Mouse (Mus musculus): ENCODE measurements at regions not wholly inside any gene's neighbourhood (a gene's known extent, or its start where the extent isn't known, plus 50 kb on each side); places are given as distances from the start of the nearest gene placed in this dataset.
"Not testable (repeated sequence)": the region's sequence is repeated elsewhere in the genome, so short reads cannot be mapped to it uniquely, and the experiment has no call there.

GRCm38 (mm10) chr17:6489926-6490564 lies 60.1 kb downstream of the Dynlt1b start:
- not testable (repeated sequence) for H3K9me3 ChIP-seq (replicated peaks); H3K9ac ChIP-seq; H3K36me3 ChIP-seq; H3K4me3 ChIP-seq; H3K27ac ChIP-seq; H3K4me1 ChIP-seq
- WGBS (ENCODE audit: insufficient replicate concordance), result 2% methylated on average over 25 of the region's 52 CpGs
- Histone ChIP-seq H3K27me3 (replicated peaks) (peaks cover 21% of the 10 kb centered on the region), H3K4me2 (peak overlapping the region; percentile 37)
- peak; percentile 27 for ATAC-seq

DNA sequence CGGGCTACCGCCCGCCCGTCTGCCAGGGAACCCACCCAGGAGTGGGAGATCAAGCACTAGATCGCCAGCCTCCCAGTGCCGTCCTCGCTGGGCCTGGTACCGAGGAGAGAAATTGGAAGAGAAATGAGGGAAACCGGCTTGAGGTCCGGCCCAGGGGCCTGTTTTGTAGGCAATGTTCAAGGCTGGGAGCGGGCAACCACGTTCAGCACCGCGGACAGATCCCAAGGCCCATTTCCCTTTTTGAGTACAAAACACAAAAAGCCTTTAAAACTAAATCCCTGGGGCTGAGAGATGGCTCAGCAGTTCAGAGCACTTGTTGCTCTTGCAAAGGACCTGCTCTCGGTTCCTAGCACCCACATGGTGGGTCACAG lies 60.6 kb downstream of the Dynlt1b start:
- H3K4me3 ChIP-seq; H3K4me2 ChIP-seq; H3K9ac ChIP-seq; H3K36me3 ChIP-seq; H3K27ac ChIP-seq; H3K4me1 ChIP-seq; H3K9me3 ChIP-seq (replicated peaks): not testable (repeated sequence)
- 0 out of 2 replicates have a peak, but pooled peaks have one; percentile 7 for ATAC-seq
- no CpG with 5 or more reads among the region's 15 CpGs for whole genome bisulfite sequencing (ENCODE audit: insufficient replicate concordance)
- peaks cover 21% of the 10 kb centered on the region for H3K27me3 ChIP-seq (replicated peaks)

- not testable (repeated sequence) for H3K4me1 ChIP-seq; H3K9ac ChIP-seq; H3K27ac ChIP-seq; H3K4me3 ChIP-seq; ATAC-seq; H3K36me3 ChIP-seq; H3K9me3 ChIP-seq (replicated peaks)
- 22% methylated on average over 19 of the region's 19 CpGs for WGBS (ENCODE audit: insufficient replicate concordance)
- peaks cover 21% of the 10 kb centered on the region for H3K27me3 ChIP-seq (replicated peaks)
- peak overlapping the region; percentile 31 for H3K4me2 ChIP-seq
Observed at GRCm38 (mm10) chr17:6492501-6492900, 62.6 kb downstream of the Dynlt1b start.

DNA sequence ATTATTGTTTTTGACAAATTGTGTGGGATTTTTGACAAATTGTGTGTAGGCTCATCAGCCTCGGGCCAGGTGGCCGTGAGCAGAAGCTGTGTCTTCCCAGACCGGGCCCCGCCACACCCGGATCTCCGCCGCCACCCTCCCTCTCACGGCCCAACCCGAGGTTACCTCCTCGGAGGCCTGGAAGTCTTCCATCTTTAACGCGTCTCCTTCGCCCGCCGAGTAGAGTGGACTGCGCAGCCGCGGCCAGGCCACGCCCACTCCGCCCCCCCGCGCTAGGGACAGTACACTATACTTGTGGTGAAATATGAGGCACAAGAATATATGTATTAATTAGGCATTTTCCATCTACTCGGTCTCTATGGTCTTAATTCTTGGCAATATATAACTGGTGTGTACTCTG lies 63.0 kb downstream of the Dynlt1b start:
- Histone ChIP-seq H3K27me3 (replicated peaks) (peaks cover 21% of the 10 kb centered on the region), H3K4me2 (peak overlapping the region; percentile 34)
- not testable (repeated sequence) for H3K4me3 ChIP-seq; ATAC-seq; H3K4me1 ChIP-seq; H3K27ac ChIP-seq; H3K36me3 ChIP-seq; H3K9me3 ChIP-seq (replicated peaks); H3K9ac ChIP-seq
- WGBS (ENCODE audit: insufficient replicate concordance), result 34% methylated on average over 23 of the region's 23 CpGs

- WGBS (ENCODE audit: insufficient replicate concordance), result 78% methylated on average over 9 of the region's 9 CpGs
- not testable (repeated sequence) for H3K36me3 ChIP-seq; H3K4me1 ChIP-seq; H3K9me3 ChIP-seq (replicated peaks); H3K9ac ChIP-seq; H3K4me3 ChIP-seq; H3K4me2 ChIP-seq; H3K27ac ChIP-seq; ATAC-seq
- peaks cover 11% of the 10 kb centered on the region for H3K27me3 ChIP-seq (replicated peaks)
Observed at GRCm38 (mm10) chr17:6496491-6496890, 66.6 kb downstream of the Dynlt1b start.

- not testable (repeated sequence) for ATAC-seq; H3K27me3 ChIP-seq (replicated peaks); H3K4me3 ChIP-seq; H3K9me3 ChIP-seq (replicated peaks); H3K36me3 ChIP-seq; H3K27ac ChIP-seq; H3K9ac ChIP-seq; H3K4me2 ChIP-seq; H3K4me1 ChIP-seq
- 73% methylated on average over 4 of the region's 6 CpGs for WGBS (ENCODE audit: insufficient replicate concordance)
Observed at GRCm38 (mm10) chr17:6502676-6503075, 72.8 kb downstream of the Dynlt1b start.

DNA sequence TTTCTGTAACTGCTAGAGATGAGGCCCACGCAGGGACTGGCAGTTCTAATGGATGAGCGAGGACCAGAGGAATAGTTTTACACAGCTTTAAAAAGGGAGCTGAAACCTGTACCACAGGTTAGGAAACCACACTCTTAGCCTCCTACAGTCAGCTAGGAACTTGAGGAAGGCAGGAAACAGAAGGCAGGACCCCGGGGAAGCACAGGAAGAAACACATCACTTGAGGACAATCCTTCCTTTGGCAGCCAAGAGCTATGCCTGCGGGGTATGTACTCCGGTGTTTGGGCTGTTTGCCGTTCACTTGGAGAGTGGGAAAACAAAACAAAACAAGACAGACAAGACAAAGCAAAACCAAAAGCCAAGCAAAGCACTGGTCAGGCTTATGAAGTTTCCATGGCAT lies 76.0 kb downstream of the Dynlt1b start:
- H3K27me3 ChIP-seq (replicated peaks); H3K9ac ChIP-seq; H3K4me1 ChIP-seq; ATAC-seq; H3K9me3 ChIP-seq (replicated peaks); H3K27ac ChIP-seq; H3K4me2 ChIP-seq; H3K4me3 ChIP-seq; H3K36me3 ChIP-seq: not testable (repeated sequence)
- 65% methylated on average over 6 of the region's 6 CpGs for WGBS (ENCODE audit: insufficient replicate concordance)

DNA sequence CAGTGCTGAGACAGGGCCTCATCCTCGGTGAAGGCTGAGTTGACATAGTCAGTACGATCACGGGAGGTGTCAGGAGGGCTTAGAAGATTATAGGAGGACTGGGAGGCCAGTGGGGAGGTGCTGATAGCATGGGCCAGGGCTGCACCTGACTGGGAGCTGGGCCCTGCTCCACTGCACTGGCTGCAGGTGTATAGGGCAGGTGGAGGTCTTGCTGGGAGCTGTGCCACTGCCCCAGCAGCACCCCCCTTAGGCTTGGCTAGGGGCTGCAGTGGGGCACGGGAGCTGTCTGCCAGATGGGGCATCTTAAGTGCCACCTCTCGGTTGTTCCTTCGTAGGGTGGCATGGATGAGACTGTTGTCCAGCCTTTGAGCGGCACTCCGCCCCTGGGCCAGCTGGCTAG lies 85.2 kb downstream of the Dynlt1b start:
- WGBS (ENCODE audit: insufficient replicate concordance), result 75% methylated on average over 5 of the region's 8 CpGs
- H3K4me2 ChIP-seq; H3K4me3 ChIP-seq; H3K4me1 ChIP-seq; H3K27ac ChIP-seq; H3K9me3 ChIP-seq (replicated peaks); H3K27me3 ChIP-seq (replicated peaks); H3K36me3 ChIP-seq; H3K9ac ChIP-seq: not testable (repeated sequence)
- peak; percentile 31; the same call in 1 of the 2 replicates for ATAC-seq

DNA sequence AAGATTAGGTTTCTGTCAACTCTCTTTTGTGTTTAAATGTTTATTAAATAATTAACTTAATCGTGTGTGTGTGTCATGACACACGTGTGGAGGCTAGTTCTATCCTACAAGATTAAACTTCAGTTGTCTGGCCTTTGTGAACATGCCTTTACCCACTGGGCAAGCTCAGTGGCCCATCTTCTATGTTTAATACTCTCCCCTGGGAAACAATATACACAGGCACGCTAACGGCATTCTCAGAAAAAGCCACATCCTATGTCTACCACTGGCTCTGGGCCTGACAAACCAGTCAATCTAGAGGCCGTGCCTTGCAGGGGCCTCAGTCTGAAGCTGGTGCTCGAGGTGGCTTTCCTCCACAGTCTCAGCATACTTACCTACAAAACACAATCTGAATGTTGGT lies 82.4 kb upstream of the Dynlt1c start:
- not testable (repeated sequence) for H3K36me3 ChIP-seq; H3K4me2 ChIP-seq; H3K9ac ChIP-seq; H3K27ac ChIP-seq; H3K27me3 ChIP-seq (replicated peaks); H3K4me1 ChIP-seq; ATAC-seq; H3K9me3 ChIP-seq (replicated peaks); H3K4me3 ChIP-seq
- WGBS (ENCODE audit: insufficient replicate concordance), result 63% methylated on average over 6 of the region's 6 CpGs

- H3K36me3 ChIP-seq; H3K9me3 ChIP-seq (replicated peaks); H3K27ac ChIP-seq; H3K4me2 ChIP-seq; H3K4me1 ChIP-seq; H3K27me3 ChIP-seq (replicated peaks); H3K4me3 ChIP-seq; ATAC-seq; H3K9ac ChIP-seq: not testable (repeated sequence)
- 63% methylated on average over 2 of the region's 2 CpGs for WGBS (ENCODE audit: insufficient replicate concordance)
Observed at GRCm38 (mm10) chr17:6520001-6520400, 81.5 kb upstream of the Dynlt1c start.

- 62% methylated on average over 4 of the region's 4 CpGs for WGBS (ENCODE audit: insufficient replicate concordance)
- not testable (repeated sequence) for H3K9ac ChIP-seq; H3K4me2 ChIP-seq; H3K27me3 ChIP-seq (replicated peaks); H3K4me1 ChIP-seq; ATAC-seq; H3K27ac ChIP-seq; H3K4me3 ChIP-seq; H3K36me3 ChIP-seq; H3K9me3 ChIP-seq (replicated peaks)
Observed at GRCm38 (mm10) chr17:6520751-6521150, 80.7 kb upstream of the Dynlt1c start.

DNA sequence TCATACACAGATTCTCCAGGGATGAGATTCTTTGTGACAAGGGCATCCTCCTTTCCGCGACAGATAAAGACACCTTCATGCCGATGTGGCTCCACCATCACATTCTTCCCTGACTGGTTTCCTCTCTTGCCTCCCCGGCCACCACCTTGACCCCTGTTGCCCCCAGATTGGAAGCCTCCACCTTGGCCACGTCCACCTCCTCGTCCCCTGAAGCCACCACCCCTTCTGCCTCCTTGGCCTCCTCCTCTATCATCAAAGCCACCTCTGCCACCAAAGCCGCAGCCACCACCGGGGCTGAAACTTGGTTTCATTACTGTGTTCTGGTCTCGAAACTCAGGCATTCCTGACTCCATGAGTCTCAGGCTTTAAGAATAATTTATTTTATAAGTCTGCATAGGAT lies 79.3 kb upstream of the Dynlt1c start:
- not testable (repeated sequence) for H3K27ac ChIP-seq; H3K36me3 ChIP-seq; H3K27me3 ChIP-seq (replicated peaks); H3K4me1 ChIP-seq; ATAC-seq; H3K4me2 ChIP-seq; H3K9me3 ChIP-seq (replicated peaks); H3K9ac ChIP-seq; H3K4me3 ChIP-seq
- WGBS (ENCODE audit: insufficient replicate concordance), result 62% methylated on average over 6 of the region's 9 CpGs

DNA sequence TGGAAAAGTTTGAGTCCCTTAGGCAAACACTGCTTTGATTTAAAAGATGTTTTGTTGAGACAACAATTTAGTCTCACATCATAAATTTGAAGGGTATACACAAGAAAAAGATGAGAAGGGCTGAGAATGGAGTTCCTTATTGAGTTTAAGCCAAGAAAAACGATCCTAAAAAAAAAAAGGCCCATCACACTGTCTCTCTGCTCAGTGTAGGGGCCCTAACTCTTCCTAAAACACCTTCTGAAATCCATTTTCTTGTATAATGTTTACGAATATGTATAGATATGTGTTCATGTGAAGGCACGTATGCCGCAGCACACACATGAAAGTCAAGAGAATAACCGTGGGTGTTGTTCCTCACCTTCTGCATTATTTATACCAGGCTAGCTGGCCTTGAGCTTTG lies 62.7 kb upstream of the Dynlt1c start:
- not testable (repeated sequence) for H3K9ac ChIP-seq; H3K36me3 ChIP-seq; H3K4me1 ChIP-seq; H3K9me3 ChIP-seq (replicated peaks); H3K4me3 ChIP-seq; H3K27me3 ChIP-seq (replicated peaks); H3K4me2 ChIP-seq; ATAC-seq; H3K27ac ChIP-seq
- no CpG with 5 or more reads among the region's 5 CpGs for WGBS (ENCODE audit: insufficient replicate concordance)

All from liver, embryonic 12.5 days (tissue).